Mouse (Mus musculus) lung, postnatal 14 days (tissue): ENCODE data around the gene Ralgps2.

Source experiments
- DNase-seq: peaks from one replicate; pipeline ENCODE4 v3.0.0; 2021

Ralgps2 gene

DNA sequence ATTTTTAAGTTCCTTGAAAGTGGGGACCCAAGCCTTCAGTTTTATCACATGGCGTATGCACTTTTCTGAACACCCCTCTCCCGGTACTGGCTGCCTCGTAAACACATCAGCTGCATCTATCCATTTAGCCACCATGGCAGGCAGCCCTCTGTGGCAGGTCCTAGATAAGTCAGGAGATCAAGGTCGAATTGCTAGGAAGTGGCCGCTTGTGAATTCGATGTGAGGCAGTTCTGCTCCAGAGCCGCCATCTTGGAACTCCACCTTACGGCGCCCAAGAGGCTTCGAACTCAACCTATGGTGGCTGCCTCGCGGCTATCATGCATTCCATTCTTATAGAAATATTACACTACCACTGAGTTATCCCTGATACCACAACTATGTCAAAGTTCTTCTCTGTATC, 14.8 kb upstream of the Ralgps2 start:
- DNase-seq = no peak

- no peak for DNase-seq
Observed at GRCm38 (mm10) chr1:156950354-156950753, 10.9 kb upstream of the Ralgps2 start.

DNA sequence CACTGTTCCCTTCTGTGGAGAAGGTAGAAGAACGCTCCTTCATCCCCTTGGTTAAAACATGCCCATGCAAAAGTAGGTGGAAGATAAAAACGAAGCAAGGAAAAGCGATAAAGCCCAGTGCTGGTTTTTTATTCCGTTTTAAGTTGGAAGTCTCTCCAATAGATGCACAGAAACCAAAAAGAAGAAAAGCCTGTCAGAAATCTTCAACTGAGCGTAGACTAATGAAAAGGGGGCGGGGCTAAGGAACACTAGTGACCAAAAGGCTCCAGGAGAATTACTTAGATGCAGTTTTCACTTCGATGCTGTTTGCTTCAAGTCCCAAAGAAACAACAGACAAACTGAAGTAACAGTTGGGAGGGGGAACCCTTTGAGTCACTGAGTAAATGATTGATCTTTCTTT, 1.2 kb upstream of the Ralgps2 start:
- no peak for DNase-seq

GRCm38 (mm10) chr1:156940142-156940522, 706 bp upstream of the Ralgps2 start:
- DNase-seq = no peak

DNA sequence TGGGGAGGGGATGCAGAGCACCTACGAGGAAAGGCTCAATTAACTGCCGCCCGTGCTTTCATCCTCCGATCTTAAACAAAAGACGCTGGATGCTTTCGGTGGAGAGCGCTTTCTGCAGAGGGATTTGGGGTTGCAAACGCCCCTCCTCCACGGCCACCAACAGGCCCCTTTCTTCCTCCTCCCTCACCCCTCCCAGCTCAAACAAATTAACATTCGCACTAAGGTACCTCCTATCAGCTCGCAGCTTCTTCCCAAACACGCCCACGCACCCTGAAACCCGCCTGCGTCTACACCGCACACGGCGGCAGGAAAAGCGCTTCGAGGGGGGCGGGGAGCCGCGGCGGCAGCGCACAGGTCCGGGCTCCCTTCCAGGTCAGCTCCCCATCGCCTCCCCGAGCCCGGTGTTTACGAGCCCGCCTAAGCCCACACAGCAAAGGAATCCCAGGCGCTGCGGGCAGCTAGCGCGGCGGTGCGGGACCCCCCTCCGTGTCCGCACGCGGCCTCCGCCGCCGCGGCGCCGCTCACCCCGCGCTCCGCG, 652 bp downstream of the Ralgps2 start:
- DNase-seq = peak; percentile 63

DNA sequence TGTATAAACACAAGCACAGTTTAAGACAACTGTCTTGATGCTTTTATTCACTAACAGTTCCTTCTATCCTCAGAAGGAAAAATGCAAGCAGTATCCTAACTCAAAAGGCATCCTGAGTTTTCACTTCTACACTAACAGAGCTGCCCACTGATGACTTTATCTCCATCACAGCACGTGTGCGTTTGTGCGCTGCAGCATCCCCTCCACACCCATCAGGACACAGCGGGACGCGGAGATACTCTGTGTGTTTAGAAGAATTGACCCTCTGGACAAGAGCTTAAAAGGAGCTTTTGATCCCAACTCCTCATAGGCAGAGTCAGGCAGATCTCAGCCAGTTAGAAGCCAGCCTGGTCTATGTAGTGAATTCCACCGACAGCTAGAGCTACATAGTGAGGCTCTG, 2.0 kb downstream of the Ralgps2 start:
- DNase-seq = no peak

DNA sequence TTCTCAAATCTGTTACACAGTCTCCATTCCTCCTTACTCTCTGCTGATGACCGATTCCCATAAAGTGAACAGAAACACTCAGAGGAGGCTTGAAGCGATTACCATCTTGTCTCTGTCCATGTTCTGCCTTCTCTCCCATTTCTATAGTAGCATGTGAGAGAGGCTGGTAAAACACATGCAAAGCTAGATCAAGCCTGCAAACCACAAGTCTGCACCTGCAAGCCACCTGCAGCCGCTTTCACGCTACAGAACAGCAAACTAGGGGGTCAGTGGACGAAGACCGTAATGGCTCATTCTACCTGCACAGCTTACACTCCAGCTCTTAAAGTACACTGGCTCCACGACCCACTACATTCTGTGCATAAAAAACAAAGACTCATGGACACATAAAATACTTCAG, 5.7 kb downstream of the Ralgps2 start:
- no peak for DNase-seq

DNA sequence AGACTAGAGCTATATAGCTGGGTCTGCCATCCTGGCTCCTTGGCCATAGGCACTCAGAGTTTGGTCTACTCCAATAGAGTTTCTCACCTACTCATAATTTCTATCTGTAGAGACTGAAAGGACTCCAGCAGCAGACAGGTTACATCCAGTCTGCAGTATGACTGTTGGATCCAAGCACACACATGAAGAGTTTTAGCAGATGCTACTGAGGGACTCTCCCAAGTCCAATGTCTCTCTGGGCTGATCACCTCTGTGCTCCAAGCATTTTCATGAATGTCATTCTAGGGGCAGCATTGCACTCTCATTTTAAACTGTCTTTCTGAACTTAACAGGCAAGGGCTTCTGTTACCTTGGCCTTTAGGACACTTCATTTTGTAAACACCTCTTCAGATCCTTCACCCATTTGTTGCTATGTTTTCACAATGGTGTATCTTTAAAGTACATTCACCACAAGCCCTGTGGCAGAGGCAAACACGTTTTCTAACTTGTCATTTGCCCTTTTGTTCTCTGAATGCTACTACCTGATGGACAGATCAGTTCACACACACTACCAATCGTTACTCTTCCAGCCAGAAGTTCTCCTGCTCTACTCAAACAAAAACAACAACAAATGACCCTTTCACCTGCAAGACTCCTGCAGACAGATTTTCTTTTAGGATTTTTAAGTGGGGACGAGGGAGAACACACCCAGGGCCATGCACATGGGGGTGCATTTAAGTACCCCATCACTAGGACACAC, 7.2 kb downstream of the Ralgps2 start:
- DNase-seq = no peak

DNA sequence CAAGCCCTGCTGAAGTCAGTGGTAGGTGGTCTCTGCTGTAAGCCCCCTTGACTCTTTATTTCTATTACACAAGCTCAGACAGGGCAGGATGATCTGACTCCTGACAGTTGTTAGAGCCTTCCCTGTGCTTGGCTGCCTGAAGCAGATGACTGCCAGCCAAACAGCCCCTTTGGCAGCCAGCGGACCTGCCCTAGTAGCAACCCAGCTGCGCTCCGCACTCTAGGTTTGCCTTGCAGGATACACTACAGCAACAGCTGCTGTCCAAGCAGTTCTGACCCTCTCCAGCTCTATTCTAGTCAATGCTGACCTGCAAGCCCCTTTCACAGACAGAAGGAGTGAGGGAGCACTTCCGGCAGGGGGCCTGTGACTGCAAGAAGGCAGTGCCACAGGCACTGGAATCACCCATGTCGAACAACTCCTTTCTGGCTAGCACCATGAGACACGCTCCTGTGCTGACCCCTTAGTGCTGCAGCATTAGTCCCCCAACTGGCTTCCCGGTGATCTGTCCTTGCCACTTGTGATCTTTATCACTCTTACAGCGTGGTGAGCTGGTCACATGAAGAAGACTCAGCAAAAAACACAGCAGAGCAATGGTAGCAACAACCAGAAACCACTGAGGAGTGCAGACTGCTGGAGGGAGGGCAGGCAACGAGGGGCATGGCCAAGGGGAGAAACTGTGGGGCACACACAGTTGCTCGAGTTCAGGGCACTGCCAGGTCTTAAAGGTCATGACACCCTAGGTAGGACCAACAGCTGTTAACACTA, 8.1 kb downstream of the Ralgps2 start:
- no peak for DNase-seq

- no peak for DNase-seq
Observed at GRCm38 (mm10) chr1:156930263-156930662, 9.2 kb downstream of the Ralgps2 start.

- no peak for DNase-seq
Observed at GRCm38 (mm10) chr1:156928255-156928654, 11.2 kb downstream of the Ralgps2 start.

GRCm38 (mm10) chr1:156923511-156923910, 15.9 kb downstream of the Ralgps2 start:
- DNase-seq = no peak

DNA sequence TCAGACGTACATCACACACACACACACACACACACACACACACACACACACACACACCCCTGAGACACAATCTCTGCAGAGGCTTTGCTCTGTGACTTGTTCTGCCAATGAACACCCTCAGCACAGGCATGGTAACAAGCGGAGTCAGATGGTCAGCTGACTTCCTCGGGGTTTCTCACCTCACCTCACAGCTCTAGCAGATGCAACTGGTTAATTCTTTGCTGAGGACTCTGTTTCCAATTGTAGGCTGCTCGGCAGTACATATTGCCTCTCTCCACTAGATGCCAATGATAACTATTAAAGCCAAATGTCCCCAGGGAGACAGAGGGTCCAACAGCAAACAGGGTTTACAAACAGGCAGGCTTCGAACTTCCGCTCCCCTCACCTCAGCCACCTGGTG, 16.5 kb downstream of the Ralgps2 start:
- no peak for DNase-seq

DNA sequence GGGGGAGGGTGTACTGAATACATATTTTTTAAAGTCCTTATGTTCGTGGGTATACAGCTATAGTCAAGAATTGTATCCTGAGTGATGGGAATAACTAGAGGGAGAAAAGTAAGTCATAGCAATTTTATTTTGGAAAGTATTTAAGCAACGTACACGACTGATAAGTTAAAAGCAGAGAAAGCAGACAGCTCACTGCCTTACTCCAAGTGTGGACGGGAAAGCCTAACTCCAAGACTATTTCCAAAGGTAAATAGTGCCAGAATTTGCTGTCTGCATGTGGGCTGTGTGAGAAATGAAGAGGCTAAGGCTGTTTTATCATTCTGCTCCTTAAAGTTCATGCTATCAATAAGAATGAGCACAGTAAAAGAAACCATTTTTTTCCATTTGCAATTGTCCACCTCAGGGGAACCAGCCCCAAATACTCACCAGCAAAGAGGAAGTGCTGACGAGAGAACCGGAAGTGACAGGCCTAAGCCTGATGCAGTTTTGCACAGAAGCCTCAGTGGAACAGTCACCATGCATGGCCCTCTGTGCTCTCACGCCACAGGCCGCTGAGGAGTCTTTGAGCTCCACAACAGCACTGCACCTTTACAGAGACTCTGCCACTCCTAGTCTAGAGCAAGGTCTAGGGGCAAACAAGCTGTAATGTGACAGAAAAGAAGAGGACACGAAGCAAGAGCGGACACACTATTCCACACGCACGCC, 18.0 kb downstream of the Ralgps2 start:
- peak; percentile 11 for DNase-seq

DNA sequence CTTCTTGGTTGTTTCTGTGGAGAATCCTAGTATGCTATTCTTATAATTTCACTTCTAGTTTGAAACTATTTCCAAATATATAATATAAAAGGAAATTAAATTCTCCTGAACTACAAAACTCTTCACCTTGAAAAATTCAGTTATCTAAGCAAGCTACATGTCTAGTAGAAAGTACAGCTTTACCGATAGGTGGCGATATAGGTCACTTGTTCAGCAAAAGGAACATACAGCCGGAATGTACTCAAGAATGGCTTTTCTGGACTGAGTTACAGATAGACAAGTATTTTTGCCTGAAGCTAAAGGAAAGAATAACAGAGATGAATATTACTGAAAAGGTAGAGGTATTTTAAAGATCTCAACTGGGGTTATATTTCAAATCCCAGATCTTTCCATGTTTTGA, 22.0 kb downstream of the Ralgps2 start:
- DNase-seq = peak; percentile 54

GRCm38 (mm10) chr1:156916361-156916760, 23.1 kb downstream of the Ralgps2 start:
- DNase-seq = no peak

DNA sequence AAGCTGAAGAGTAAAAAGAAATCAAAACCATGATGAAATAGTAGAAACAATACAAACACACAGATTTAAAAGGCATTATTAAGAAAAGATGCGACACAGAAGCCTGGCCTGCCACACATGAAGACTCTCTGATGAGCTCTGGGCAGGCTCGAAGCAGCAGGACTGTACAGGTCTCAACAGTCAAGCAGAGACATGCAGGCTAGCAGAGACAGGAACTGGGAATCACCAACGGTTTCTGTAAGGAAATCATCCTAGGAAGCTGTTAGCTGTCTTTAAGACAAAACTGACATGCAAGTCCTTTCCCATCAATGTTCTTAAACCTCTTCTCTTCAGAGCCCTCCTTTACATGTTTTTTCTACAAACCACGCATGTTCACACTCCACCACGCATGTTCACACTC, 24.5 kb downstream of the Ralgps2 start:
- no peak for DNase-seq

GRCm38 (mm10) chr1:156913190-156913589, 26.2 kb downstream of the Ralgps2 start:
- DNase-seq = no peak

DNA sequence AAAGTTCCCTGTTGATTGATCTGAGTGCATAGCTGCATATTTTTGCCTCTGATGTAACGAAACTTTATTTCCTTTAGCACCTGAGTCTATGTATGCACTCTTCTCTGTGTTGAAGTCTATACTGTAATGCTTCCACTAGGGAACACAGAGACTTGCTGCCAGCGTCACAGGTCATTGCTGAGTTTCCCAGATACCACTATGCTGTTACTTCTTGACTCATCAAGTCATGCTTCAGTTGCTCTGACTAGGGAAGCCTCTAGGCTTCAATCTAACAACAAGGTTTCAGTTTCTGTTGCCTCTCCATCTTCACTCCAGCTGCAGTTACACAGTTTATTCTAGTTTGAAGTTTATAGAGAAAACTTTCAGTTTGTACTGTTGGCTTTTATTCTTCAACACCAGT, 28.5 kb downstream of the Ralgps2 start:
- DNase-seq = no peak

DNA sequence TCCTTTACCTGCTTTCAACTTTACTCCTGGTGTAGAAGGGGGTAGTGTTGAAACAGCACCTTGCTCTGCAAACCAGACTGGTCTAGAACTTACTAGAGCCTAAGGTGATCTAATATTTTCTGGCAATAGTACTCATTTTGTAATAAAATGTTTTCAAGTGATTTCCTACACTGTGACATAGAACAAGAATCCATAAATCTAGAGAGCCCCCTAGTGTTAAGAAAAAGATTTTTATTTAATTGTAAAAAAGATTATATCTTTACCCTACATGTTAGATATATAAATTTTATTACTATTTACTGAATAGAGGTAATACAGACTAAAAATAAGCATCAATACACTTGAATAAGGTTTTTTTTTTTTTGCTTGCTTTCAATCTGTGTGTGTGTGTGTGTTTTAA, 29.6 kb downstream of the Ralgps2 start:
- DNase-seq = no peak

DNA sequence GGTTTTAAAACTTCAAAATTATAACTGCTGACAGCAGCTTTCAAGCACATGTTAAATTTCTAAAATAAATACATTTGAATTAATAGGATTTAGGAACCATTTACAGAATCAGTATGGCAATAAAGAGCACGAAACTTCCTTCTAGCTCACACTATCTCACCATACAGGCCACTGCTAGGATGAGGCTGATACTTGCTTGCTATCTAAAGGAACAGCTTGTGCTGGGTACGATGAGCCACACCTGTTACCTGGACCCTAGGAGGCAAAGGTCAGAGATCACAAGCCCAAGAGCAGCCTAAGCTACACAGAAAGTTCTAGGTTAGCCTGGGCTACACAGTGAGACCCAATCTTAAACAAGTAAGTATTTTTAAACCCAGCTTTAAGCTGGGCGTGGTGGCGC, 30.2 kb downstream of the Ralgps2 start:
- DNase-seq = no peak

DNA sequence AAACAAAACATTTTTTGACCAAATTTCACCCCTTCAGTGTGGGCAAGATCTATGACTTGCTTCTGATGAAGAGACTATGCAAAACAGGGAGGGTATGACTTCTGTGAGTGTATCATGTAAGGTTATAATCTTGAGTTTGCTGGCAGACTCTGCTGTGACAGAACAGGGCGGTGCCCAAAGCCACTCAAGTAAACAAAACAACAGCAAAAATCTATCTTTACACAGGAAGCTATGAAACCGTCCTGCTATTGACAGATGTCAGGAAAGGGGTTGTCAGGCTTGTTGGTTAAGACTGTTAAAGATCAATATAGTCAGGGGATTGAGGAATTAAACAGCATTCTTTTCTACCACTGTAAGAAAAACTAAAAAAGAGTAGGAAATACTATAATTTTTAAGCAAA, 33.8 kb downstream of the Ralgps2 start:
- no peak for DNase-seq

DNA sequence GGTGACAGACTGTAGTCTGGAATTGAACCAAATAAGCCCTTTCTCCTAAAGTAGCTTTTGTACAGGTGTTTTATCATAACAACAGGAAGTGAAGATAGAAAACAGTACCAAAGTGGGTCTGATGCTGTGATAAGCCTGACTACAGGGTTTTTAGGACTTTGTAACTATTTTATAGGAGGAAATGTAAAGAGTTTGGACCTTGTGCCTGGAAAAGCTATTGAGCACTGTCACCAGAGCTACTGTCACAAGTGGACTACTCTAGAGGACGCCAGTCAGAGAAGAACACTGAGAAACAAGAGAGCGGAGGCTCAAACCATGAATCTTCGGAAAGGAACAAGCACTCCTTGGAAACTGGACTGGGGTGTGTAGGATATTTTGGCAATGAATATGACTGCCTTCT, 35.5 kb downstream of the Ralgps2 start:
- DNase-seq = no peak

DNA sequence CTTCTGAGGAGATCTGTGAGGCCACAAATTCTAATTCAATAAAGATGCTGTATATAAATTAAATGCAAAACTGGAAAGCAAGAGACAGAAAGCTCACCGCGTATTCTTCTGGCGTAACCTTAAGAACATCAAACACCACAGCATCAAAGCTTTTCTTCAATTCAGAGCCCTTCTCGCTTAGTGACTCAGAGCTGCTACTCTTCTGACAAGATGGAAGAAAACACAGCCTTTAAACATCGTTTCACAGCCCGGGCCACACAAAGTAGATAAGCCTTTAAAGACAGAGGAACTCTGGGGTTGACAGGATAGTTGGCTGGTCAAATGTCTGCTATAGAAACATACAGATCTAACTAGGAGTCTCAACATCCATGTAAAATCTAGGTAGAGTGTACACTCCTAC, 37.7 kb downstream of the Ralgps2 start:
- no peak for DNase-seq
